Mouse (Mus musculus): ENCODE data around the gene Ebf4.
A peak's percentile ranks its signal among the peaks of the same experiment; 100 is the strongest.

Ebf4 gene

GRCm38 (mm10) chr2:130383895-130384294 is 88.9 kb downstream of the Ebf4 start:
- no peak for DNase-seq (ENCODE audit: low read depth, low spot score)

GRCm38 (mm10) chr2:130386212-130386611 is 91.2 kb downstream of the Ebf4 start:
- no peak for DNase-seq (ENCODE audit: low read depth, low spot score)

- peak; percentile 49 for DNase-seq (ENCODE audit: low read depth, low spot score)
Measured at GRCm38 (mm10) chr2:130388796-130389195, 93.8 kb downstream of the Ebf4 start.

- no peak for DNase-seq (ENCODE audit: low read depth, low spot score)
Measured at GRCm38 (mm10) chr2:130390993-130391625, 96.1 kb downstream of the Ebf4 start.

GRCm38 (mm10) chr2:130392836-130393235 is 97.9 kb downstream of the Ebf4 start:
- no peak for DNase-seq (ENCODE audit: low read depth, low spot score)

DNA sequence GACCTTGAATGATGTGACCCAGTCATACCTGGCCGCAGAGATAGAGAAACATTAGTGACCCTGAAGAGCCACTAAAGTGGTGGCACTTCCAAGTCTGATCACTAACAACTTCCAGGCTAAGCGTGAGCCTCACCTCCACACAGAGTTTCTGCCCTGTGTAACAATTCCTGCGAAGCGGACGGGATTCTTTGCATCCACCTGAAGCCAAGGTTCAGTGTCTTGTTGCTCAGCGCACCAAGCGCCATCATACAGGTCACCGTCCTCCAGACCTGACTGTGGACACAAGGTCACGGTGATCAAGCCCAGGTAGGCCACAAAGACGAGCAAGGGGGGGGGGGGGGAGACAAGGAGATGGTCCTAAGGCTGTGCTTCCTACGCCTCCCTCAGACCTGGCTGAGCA is 100.7 kb downstream of the Ebf4 start:
- no peak for DNase-seq (ENCODE audit: low read depth, low spot score)

DNA sequence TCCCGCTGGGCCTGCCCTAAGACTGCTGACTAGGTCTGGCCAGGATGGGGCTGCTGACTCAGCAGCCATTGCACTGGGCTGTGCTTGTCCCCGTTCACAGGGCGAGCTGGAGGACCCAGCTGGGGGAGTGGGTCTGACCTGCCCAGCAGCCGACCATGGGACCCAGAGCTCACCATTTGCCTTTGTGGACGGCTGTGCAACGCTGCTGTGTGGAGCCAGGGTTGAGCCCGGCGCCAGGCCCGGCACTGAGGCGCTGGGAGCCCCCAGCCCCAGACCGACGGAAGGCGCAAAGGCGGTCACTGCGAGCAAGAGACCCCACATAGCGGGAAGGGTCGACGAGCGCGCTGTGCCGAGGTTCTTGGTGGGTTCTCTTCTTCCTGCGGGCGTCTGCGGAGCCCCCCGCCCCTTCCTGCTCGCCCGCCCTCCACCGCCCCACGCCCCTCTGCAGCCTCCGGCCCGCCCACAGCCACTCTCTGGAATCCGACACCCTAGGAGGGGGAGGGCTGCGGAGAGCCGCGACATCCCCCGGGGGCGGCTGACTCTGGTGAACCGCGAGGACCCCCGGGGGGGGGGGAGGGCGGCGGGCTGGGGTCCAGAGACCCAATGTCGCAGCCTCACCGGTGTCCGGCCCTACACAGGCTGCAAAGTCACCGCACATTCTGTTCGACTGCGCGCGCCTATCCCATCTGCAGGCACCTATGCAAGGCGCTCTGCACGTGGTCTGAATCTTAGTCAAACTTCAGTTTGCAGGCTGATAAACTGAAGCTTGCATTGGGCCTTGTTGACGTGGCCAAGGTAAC is 102.4 kb downstream of the Ebf4 start, which contains the start of gene Cpxm1:
Gene Cpxm1 (minus strand): TSS at position 389 of the 800 bp plus-strand sequence.
- peak; percentile 65 for DNase-seq (ENCODE audit: low read depth, low spot score)

GRCm38 (mm10) chr2:130398091-130398490 is 103.1 kb downstream of the Ebf4 start:
- DNase-seq (ENCODE audit: low read depth, low spot score), result no peak

- DNase-seq (ENCODE audit: low read depth, low spot score), result peak; percentile 56
Measured at GRCm38 (mm10) chr2:130400046-130400445, 105.1 kb downstream of the Ebf4 start.

GRCm38 (mm10) chr2:130401891-130402290 is 106.9 kb downstream of the Ebf4 start:
- no peak for DNase-seq (ENCODE audit: low read depth, low spot score)

DNA sequence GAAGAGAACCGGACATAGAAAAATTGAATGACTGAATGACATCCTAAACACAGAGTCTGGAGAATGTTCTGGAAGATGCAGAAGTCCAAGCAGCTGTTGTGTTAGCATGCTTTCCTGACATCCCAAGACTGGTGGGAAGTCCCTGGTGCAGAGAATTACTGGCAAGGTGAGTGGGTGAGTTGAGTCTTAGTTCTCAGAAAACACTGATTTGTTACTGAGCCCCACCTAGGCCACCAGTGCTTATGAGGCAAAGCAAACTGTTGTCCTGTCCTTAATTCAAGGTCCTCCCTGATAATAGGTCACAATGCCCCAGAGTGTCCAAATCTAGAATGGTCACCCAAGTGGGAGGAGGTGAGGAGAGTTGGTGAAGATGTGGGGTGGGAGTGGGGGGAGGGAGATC is 110.0 kb downstream of the Ebf4 start, which contains the start of the genes Gm28372 and 1700020A23Rik:
Gene Gm28372 (plus strand): TSS at position 301 of the 400 bp plus-strand sequence.
Gene 1700020A23Rik (plus strand): TSS at position 321 of the 400 bp plus-strand sequence.
- DNase-seq (ENCODE audit: low read depth, low spot score), result no peak

DNA sequence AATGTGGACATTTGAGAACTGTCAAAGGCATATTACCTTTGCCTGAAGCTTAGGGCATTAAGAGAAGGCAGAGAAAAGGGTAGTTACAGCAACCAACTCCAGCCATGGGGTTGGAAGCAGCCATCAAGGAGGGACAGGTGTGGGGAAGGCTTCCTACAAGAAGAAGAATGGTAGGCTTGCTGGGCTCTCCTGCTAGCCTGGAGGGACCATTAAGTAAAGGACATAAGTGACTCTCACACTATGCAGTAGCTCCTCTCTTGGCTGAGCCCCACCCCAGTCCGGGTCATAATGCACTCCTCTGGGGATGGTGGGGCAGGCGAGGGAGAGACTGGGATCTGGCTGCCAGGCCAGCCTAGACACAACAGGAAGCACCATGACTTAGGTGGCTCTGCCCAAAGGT is 111.2 kb downstream of the Ebf4 start, which contains the start of gene Tmem239:
Gene Tmem239 (plus strand): TSS at position 301 of the 400 bp plus-strand sequence.
- no peak for DNase-seq (ENCODE audit: low read depth, low spot score)

GRCm38 (mm10) chr2:130408194-130408593 is 113.2 kb downstream of the Ebf4 start:
- DNase-seq (ENCODE audit: low read depth, low spot score), result peak; percentile 50

- peak; percentile 86 for DNase-seq (ENCODE audit: low read depth, low spot score)
Measured at GRCm38 (mm10) chr2:130411558-130412495, 116.9 kb downstream of the Ebf4 start.

DNA sequence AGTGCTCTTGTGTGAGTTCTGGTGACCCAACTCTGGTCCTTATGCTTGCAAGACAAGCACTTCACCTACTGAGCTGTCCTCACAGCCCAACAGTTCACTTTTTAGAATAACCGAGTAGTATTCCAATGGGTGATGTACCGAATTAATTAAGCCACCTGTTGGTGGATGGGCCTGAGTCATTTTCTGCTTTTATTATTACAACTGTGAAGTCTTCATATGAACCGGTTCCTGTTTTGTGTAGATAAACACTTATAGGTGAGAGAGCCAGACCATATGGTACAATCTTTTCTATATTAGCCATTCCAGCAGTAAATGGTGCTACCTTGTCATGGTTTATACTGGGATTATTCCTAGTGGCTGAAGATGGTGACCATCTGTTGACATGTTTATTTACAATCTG is 117.8 kb downstream of the Ebf4 start:
- DNase-seq (ENCODE audit: low read depth, low spot score), result no peak

- peak; percentile 32 for DNase-seq (ENCODE audit: low read depth, low spot score)
Measured at GRCm38 (mm10) chr2:130414094-130414856, 119.3 kb downstream of the Ebf4 start.

Measured in ZHBTc4 (cell line).